Mouse (Mus musculus): ENCODE data around the gene Gtpbp6. TPM values are rescaled to one million over a fixed set of nuclear protein-coding genes. Genes with fewer than 3 reads are reported as not detected.

Gtpbp6 gene
- 67.6 TPM for polyA plus RNA-seq (2017; shearing (Covaris generic))

GRCm38 (mm10) chr5:110107581-110108304 lies at the start of gene Gtpbp6:
Gtpbp6 (minus strand) TSS chr5:110108197.

GRCm38 (mm10) chr5:110135293-110136086 lies 27.5 kb upstream of the Gtpbp6 start, which contains the start of gene Chfr:
Chfr (plus strand) TSS chr5:110135842.

DNA sequence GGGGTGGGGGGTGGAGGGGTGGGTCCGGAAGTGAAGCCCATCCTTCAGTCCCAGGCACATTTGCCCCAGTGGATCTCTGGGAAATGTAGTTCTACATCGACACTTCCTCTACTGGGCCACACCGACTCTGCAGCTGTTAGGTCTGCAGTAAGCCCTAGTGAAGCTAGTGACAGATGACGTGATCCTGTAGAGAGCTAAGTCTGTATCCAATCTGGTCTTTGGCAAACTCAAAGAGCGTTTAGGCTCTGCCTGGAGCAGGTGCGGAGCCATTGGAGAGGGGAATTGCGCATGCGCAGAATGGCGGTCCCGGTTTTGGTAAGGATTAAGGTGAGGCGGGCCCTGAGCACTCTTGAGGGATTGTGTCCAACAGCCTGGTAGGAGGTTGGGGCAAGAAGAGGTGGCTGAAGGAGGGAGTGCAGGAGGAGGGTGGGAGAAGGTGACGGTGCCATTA lies 2.0 kb upstream of the Gtpbp6 start, which contains the start of gene Zfp605:
Gene Zfp605 (plus strand): TSS at position 102 of the 451 bp plus-strand sequence.

DNA sequence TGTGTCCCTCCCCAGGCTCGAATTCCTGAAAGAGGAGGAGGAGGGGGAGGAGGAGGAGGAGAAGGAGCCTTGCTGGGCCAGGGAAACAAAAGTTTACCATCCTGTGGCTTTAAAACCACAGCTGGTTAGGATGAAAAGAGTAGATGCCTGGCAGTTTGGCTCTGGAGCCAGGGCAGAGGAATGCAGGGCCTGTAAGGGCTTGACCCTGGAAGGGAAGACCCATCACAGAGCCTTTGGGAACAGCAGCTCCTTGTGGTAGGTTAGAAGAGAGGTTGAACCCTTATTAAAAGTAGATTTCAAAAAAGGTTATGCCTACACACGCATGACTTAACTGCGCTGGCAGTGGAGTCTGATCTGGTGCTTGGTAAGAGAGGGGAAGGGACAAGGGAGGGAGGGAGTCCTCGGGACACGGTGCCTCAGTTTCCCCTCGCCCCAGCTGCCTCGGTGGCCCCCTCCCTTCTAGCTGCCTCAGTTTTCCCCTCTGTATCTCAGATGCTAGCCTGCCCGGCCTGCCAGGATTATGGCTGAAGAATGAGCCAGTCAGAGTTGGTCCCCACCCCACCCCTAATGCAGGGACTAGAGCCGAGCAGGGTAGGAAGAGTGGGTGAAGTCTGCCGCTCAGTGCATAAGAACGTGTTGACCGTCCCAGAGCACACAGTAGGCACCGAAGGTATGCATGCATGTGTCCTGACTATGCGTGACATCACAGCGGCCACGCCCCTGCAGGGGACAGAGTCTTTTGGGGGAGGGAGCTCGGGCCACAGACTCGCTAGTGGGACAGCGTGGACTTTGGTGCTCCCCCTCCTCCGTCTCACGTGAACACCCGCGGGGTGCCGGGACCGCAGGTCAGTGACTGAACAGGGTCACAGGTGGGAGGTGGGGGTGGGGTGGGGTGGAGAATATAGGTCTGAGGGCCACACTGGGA lies 8.1 kb downstream of the Gtpbp6 start, which contains the start of gene Plcxd1:
Gene Plcxd1 (plus strand): TSS at position 314 of the 925 bp plus-strand sequence.

DNA sequence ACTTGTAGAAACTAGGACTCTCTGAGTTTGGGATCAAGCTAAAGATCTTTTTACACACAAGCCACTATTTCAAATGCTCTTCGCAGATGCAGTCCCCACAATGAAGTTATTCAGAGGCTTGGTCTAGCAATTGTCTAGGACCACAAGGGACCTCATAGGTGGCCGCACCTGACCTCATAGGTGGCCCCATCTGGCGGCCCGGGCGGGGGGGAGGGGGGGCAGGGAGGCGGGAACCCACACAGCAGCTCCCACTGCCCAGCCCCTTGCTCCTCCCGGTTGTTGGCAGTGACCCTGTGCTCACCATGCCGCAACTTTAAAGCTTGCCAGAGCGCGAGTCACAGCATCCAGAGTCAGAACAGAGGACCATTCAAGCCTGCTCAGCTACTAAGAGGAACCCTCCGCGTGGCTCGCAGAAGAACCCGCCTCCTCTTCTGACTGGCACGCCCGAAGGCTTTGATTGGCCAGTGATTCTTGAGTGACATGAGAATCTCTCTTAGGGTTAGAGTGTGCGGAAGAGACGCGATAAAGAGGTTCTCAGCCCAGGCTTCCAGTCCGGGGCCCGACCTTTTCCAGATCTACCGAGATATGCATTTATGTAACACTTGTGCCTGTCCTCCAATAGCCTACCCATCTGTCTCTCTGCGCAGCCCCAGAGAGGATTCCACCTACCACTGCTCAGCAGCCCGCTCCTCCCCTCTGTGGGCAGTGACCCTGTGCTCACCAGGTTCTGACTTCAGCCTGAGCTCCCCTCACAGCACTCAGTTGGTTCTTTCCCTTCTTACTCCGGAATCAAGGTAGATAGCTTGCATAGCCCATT lies 13.8 kb downstream of the Gtpbp6 start, which contains the start of gene Gm35315:
Gene Gm35315 (minus strand): TSS at position 391 of the 817 bp plus-strand sequence.

DNA sequence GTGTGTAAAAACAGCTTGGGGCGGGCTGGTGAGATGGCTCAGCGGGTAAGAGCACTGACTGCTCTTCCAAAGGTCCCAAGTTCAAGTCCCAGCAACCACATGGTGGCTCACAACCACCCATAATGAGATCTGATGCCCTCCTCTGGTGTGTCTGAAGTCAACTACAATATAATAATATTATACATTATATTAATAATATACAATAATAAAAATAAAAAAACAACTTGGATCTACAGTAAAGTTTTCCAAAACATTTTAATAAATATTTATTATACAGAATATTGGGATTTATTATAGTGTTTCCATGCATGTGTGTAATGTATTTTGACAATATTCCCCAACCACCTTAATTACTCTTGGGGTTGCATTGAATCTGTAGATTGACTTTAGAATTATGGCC lies 35.6 kb downstream of the Gtpbp6 start, which contains the start of gene Gm17655:
Gene Gm17655 (minus strand): TSS at position 101 of the 400 bp plus-strand sequence.

Other genes starting within 250 kb of the Gtpbp6 start
- gene Gm15446, start 184.8 kb downstream of the Gtpbp6 start, polyA plus RNA-seq (2017; shearing (Covaris generic)) = 15.4 TPM
- gene Zfp932, start 111.7 kb downstream of the Gtpbp6 start, polyA plus RNA-seq (2017; shearing (Covaris generic)) = 16.6 TPM
- 7.4 TPM for gene Gm17655, start 35.7 kb downstream of the Gtpbp6 start, polyA plus RNA-seq (2017; shearing (Covaris generic))
- 0.86 TPM for gene Gm35315, start 13.8 kb downstream of the Gtpbp6 start, polyA plus RNA-seq (2017; shearing (Covaris generic))
- gene Plcxd1, start 8.2 kb downstream of the Gtpbp6 start, polyA plus RNA-seq (2017; shearing (Covaris generic)) = 2.8 TPM
- gene Zfp605, start 1.9 kb upstream of the Gtpbp6 start, polyA plus RNA-seq (2017; shearing (Covaris generic)) = 1.8 TPM
- 65.5 TPM for gene Chfr, start 27.6 kb upstream of the Gtpbp6 start, polyA plus RNA-seq (2017; shearing (Covaris generic))
- gene Golga3, start 68.5 kb upstream of the Gtpbp6 start, polyA plus RNA-seq (2017; shearing (Covaris generic)) = 30.7 TPM
- 48.9 TPM for gene Ankle2, start 122.8 kb upstream of the Gtpbp6 start, polyA plus RNA-seq (2017; shearing (Covaris generic))
- gene Pgam5, start 161.7 kb upstream of the Gtpbp6 start, polyA plus RNA-seq (2017; shearing (Covaris generic)) = 59.6 TPM
- 2.4 TPM for gene Pxmp2, start 178.0 kb upstream of the Gtpbp6 start, polyA plus RNA-seq (2017; shearing (Covaris generic))
- 3.6 TPM for gene Pole, start 178.1 kb upstream of the Gtpbp6 start, polyA plus RNA-seq (2017; shearing (Covaris generic))
- gene P2rx2, start 235.0 kb upstream of the Gtpbp6 start, polyA plus RNA-seq (2017; shearing (Covaris generic)) = not detected
- not detected for gene Lrcol1, start 236.5 kb upstream of the Gtpbp6 start, polyA plus RNA-seq (2017; shearing (Covaris generic))